ENCODE assay signal across 27 mouse cellular contexts in the genomic region with DNA sequence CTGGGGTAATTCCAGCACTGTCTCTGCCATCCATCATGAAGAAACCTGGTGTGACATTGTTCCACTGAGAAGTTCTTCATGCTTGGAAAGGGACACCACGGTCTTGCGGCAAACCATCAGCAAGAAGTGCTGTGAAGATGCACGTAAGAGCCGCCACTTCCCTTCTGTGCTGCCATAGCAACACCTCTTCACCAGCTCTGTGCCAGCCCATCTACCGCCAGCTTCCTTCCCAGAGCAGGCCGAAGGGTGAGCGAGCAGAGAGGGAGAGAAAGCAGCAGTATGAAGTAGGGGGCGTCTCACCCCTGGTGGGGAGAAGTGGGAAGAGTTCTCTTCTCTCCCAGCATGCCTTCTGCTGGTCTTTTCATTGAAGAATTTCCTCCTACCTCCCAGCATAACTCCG.
DNase-seq lines count a peak whose midpoint lies in the region; ATAC-seq and TF ChIP-seq lines count a peak whose summit lies in the region.
"Had no signal": no experiment of that assay in that cellular context is flagged by ENCODE, and none has a peak within 500 bp of the region (broad histone marks: within the 10 kb centered on the region; RNA-seq: fewer than 3 reads in every experiment).

No protein-coding gene starts in this region.

- intact Hi-C loops in heart, postnatal 14 days (cut with DNase I), result loop anchor here (5.0 kb wide), 1 partner anchor 589 kb away; the partner anchor contains the start of gene Cxcl12

- no peak overlapping the region for H3K27ac ChIP-seq in MEL (ENCODE audit: control insufficient read depth, low read depth, low read length)
- H3K27ac ChIP-seq in heart, embryonic 10.5 days, result no peak overlapping the region
- H3K27ac ChIP-seq: heart, adult 2 months; heart, embryonic 13.5 days; kidney, postnatal 0 days; liver, embryonic 12.5 days; stomach, embryonic 15.5 days had no signal

- H3K79me2 ChIP-seq in MEL (ENCODE audit: control insufficient read depth, insufficient read depth, low read length, poor library complexity), result no peaks in the 10 kb centered on the region

- ATAC-seq in megakaryocyte progenitor cell, adult 5-6 weeks (replicated peaks; ENCODE audit: poor library complexity), result peak; percentile 83
- ATAC-seq: forebrain, embryonic 14.5 days; hindbrain, embryonic 16.5 days; liver, embryonic 12.5 days; liver, postnatal 0 days had no signal

- TF ChIP-seq EP300 in MEL (IDR thresholded peaks at IDR 0.05; ENCODE audit: low read depth in 1 of 2, low read length in 2 of 2), result no peak

- 59% methylated on average over 9 of the region's 9 CpGs for WGBS in heart, embryonic 10.5 days

- TF ChIP-seq RAD21 in MEL (IDR thresholded peaks at IDR 0.05; ENCODE audit: low read depth, low read length), result no peak

- no peaks in the 10 kb centered on the region for H3K36me3 ChIP-seq in MEL (ENCODE audit: control insufficient read depth in 1 of 2, insufficient read depth in 2 of 2, low read length in 2 of 2)
- no peaks in the 10 kb centered on the region for H3K36me3 ChIP-seq in heart, embryonic 10.5 days
- H3K36me3 ChIP-seq: heart, embryonic 13.5 days; liver, embryonic 12.5 days; stomach, embryonic 15.5 days had no signal

- DNase-seq in heart, adult 11 months, result peak; percentile 67
- no peak for DNase-seq in heart, postnatal 14 days
- DNase-seq in MEL (ENCODE audit: low read depth, low spot score), result peak; percentile 49
- DNase-seq in brain, embryonic 14.5 days (ENCODE audit: low read depth), result peak; percentile 14
- DNase-seq in heart, embryonic 10.5 days (ENCODE audit: low spot score), result no peak
- DNase-seq in embryo, embryonic 10 days (ENCODE audit: low spot score), result no peak
- no peak for DNase-seq in kidney, adult 18-20 months
- DNase-seq: adrenal gland, adult 8-10 months; cerebellum, adult 11 months; cerebellum, adult 9-11 months; gastrocnemius, postnatal 14 days; heart, adult 2 months; heart, postnatal 10 days; kidney, adult 8-10 months; kidney, postnatal 4 days; left cerebral cortex, postnatal 4 days; liver, postnatal 0 days; lung, postnatal 4 days; midbrain, embryonic 14.5 days; thymus, postnatal 25 days had no signal

- H3K27me3 ChIP-seq in MEL (ENCODE audit: control insufficient read depth in 1 of 2, insufficient read depth in 2 of 2, low read length in 2 of 2), result no peaks in the 10 kb centered on the region
- H3K27me3 ChIP-seq in heart, embryonic 10.5 days (ENCODE audit: insufficient read depth, poor library complexity, severe bottlenecking), result no peaks in the 10 kb centered on the region; the same call in 1 of the 2 replicates
- H3K27me3 ChIP-seq: heart, embryonic 13.5 days; liver, embryonic 12.5 days; stomach, embryonic 15.5 days had no signal

- H3K9me3 ChIP-seq in MEL (replicated peaks; ENCODE audit: insufficient read depth, low read length), result no peaks in the 10 kb centered on the region
- no peaks in the 10 kb centered on the region for H3K9me3 ChIP-seq in heart, embryonic 10.5 days
- H3K9me3 ChIP-seq: heart, embryonic 13.5 days; liver, embryonic 12.5 days; stomach, embryonic 15.5 days had no signal

- TF ChIP-seq CTCF in MEL (IDR thresholded peaks at IDR 0.05 in 2 of 3, conservative IDR thresholded peaks at IDR 0.05 in 1 of 3; ENCODE audit: control insufficient read depth in 1 of 3, insufficient read depth in 1 of 3, low read depth in 2 of 3, low read length in 3 of 3, poor library complexity in 1 of 3, severe bottlenecking in 1 of 3), result no peak
- TF ChIP-seq CTCF in brain, embryonic 14.5 days (IDR thresholded peaks at IDR 0.05; ENCODE audit: borderline replicate concordance, extremely low read depth, insufficient read depth, insufficient read length), result no peak

- peaks cover 0 to 3% of the 10 kb centered on the region in 2 experiments; a peak in 1 of 4 replicates for H3K4me1 ChIP-seq in MEL (ENCODE audit: control insufficient read depth in 1 of 2, insufficient read depth in 2 of 2, low read length in 2 of 2)
- no peaks in the 10 kb centered on the region for H3K4me1 ChIP-seq in heart, embryonic 10.5 days
- H3K4me1 ChIP-seq: heart, embryonic 13.5 days; liver, embryonic 12.5 days; stomach, embryonic 15.5 days had no signal

- no peak overlapping the region for H3K9ac ChIP-seq in MEL (ENCODE audit: control insufficient read depth, low read depth, low read length, poor library complexity, severe bottlenecking)
- H3K9ac ChIP-seq: heart, embryonic 13.5 days; liver, embryonic 12.5 days; liver, postnatal 0 days; stomach, embryonic 15.5 days had no signal

- no peak for TF ChIP-seq POLR2A in MEL (IDR thresholded peaks at IDR 0.05; ENCODE audit: control insufficient read depth in 1 of 2, insufficient read depth in 1 of 2, low read depth in 1 of 2, low read length in 2 of 2, poor library complexity in 1 of 2)
- TF ChIP-seq POLR2A in brain, embryonic 14.5 days (IDR thresholded peaks at IDR 0.05; ENCODE audit: borderline replicate concordance, extremely low read depth, insufficient read depth, insufficient read length, poor library complexity, severe bottlenecking), result no peak

- no peak overlapping the region for H3K4me3 ChIP-seq in MEL (ENCODE audit: control insufficient read depth in 1 of 2, insufficient read depth in 1 of 2, low read depth in 2 of 2, low read length in 2 of 2)
- no peak overlapping the region for H3K4me3 ChIP-seq in heart, embryonic 10.5 days
- H3K4me3 ChIP-seq: heart, adult 2 months; heart, embryonic 13.5 days; liver, embryonic 12.5 days; stomach, embryonic 15.5 days had no signal

TF ChIP-seq in MEL, 35 proteins besides CTCF, POLR2A, EP300 and RAD21:
- TF ChIP-seq RCOR1 (IDR thresholded peaks at IDR 0.05; ENCODE audit: low read depth, low read length) (no peak), ZC3H11A (IDR thresholded peaks at IDR 0.05; ENCODE audit: low read depth, low read length) (no peak), UBTF (IDR thresholded peaks at IDR 0.05; ENCODE audit: borderline replicate concordance, insufficient read depth, low read depth, low read length) (no peak), ZKSCAN1 (IDR thresholded peaks at IDR 0.05; ENCODE audit: low read depth, low read length) (no peak), BHLHE40 (IDR thresholded peaks at IDR 0.05; ENCODE audit: borderline replicate concordance, low read depth, low read length) (no peak), E2F4 (IDR thresholded peaks at IDR 0.05; ENCODE audit: borderline replicate concordance, low read depth, low read length) (no peak), CHD1 (IDR thresholded peaks at IDR 0.05; ENCODE audit: low read depth, low read length) (no peak), ZNF384 (IDR thresholded peaks at IDR 0.05; ENCODE audit: low read depth, low read length) (no peak), ZMIZ1 (IDR thresholded peaks at IDR 0.05; ENCODE audit: low read depth, low read length) (no peak), SMC3 (IDR thresholded peaks at IDR 0.05; ENCODE audit: low read depth, low read length) (no peak), MXI1 (IDR thresholded peaks at IDR 0.05; ENCODE audit: low read depth, low read length) (no peak), CHD2 (IDR thresholded peaks at IDR 0.05; ENCODE audit: low read length) (no peak), NRF1 (IDR thresholded peaks at IDR 0.05; ENCODE audit: insufficient read depth, low read depth, low read length, poor library complexity, severe bottlenecking) (no peak), POLR2AphosphoS2 (IDR thresholded peaks at IDR 0.05; ENCODE audit: low read length) (no peak)

Comparison
In these comparisons a context has a peak if more than half of its experiments do, and no peak if none do; other contexts are left out.
1. DNase-seq: peak in heart, adult 11 months (single experiment), MEL (single experiment) and brain, embryonic 14.5 days (single experiment); none in heart, postnatal 14 days (0 of 2), heart, embryonic 10.5 days (single experiment), embryo, embryonic 10 days (single experiment) and kidney, adult 18-20 months (single experiment).